In genomic region chr10:127616261-127616679, GRCm38 (mm10) we compare ENCODE assay signal across 8 mouse cellular contexts. TPM values are rescaled to one million over a fixed set of nuclear protein-coding genes. Genes with fewer than 3 reads are reported as not detected.
DNase-seq lines count a peak whose midpoint lies in the region; ATAC-seq and TF ChIP-seq lines count a peak whose summit lies in the region.

No protein-coding gene starts in this region.

- H3K9ac ChIP-seq in intestine, embryonic 15.5 days, result no peak overlapping the region
- H3K9ac ChIP-seq in neural tube, embryonic 12.5 days, result no peak overlapping the region

- peak overlapping the region; percentile 19; the same call in 1 of the 2 replicates for H3K4me2 ChIP-seq in intestine, embryonic 15.5 days (replicated peaks)
- peak overlapping the region; percentile 18; the same call in 1 of the 2 replicates for H3K4me2 ChIP-seq in neural tube, embryonic 12.5 days (replicated peaks)

- H3K27me3 ChIP-seq in intestine, embryonic 15.5 days (replicated peaks), result no peaks in the 10 kb centered on the region
- H3K27me3 ChIP-seq in neural tube, embryonic 12.5 days (replicated peaks), result no peaks in the 10 kb centered on the region

- H3K27ac ChIP-seq in layer of hippocampus, adult 2 months, result peak overlapping the region; percentile 99
- peak overlapping the region; percentile 76 for H3K27ac ChIP-seq in intestine, embryonic 15.5 days
- H3K27ac ChIP-seq in neural tube, embryonic 12.5 days, result no peak overlapping the region

- WGBS in intestine, embryonic 15.5 days, result 56% methylated on average over 7 of the region's 7 CpGs
- 40% methylated on average over 7 of the region's 7 CpGs for WGBS in neural tube, embryonic 12.5 days

- no peak for TF ChIP-seq CTCF in layer of hippocampus, adult 2 months (conservative IDR thresholded peaks at IDR 0.05)

- H3K4me3 ChIP-seq in layer of hippocampus, adult 2 months, result no peak overlapping the region
- no peak overlapping the region for H3K4me3 ChIP-seq in intestine, embryonic 15.5 days (replicated peaks)
- H3K4me3 ChIP-seq in neural tube, embryonic 12.5 days, result no peak overlapping the region

- peaks cover 78% of the 10 kb centered on the region for H3K4me1 ChIP-seq in intestine, embryonic 15.5 days (replicated peaks)
- H3K4me1 ChIP-seq in neural tube, embryonic 12.5 days, result peaks cover 60% of the 10 kb centered on the region

- peaks cover 9% of the 10 kb centered on the region for H3K36me3 ChIP-seq in intestine, embryonic 15.5 days
- peaks cover 14% of the 10 kb centered on the region for H3K36me3 ChIP-seq in neural tube, embryonic 12.5 days

- DNase-seq in adrenal gland, postnatal 10 days, result peak; percentile 65
- no peak for DNase-seq in adrenal gland, adult 8-10 months
- no peak for DNase-seq in layer of hippocampus, adult 2 months (ENCODE audit: low spot score in 2 of 2)
- no peak for DNase-seq in layer of hippocampus, adult 11-12 months (ENCODE audit: low spot score)
- no peak for DNase-seq in spleen, postnatal 4 days (ENCODE audit: low spot score in 2 of 2)
- no peak for DNase-seq in urinary bladder, postnatal 4 days (ENCODE audit: low spot score in 2 of 2)

- H3K9me3 ChIP-seq in intestine, embryonic 15.5 days, result no peaks in the 10 kb centered on the region
- no peaks in the 10 kb centered on the region for H3K9me3 ChIP-seq in neural tube, embryonic 12.5 days

- ATAC-seq in intestine, embryonic 15.5 days, result no peak
- ATAC-seq in neural tube, embryonic 12.5 days (ENCODE audit: low FRiP score, low read depth), result no peak

RNA-seq across cellular contexts. Expression of gene Lrp1, which starts 4.7 kb away (rescaled TPM):
- 100 to 1,000 TPM; 170 to 208 TPM for total RNA-seq in adrenal gland, postnatal 10 days (2021)
- 100 to 1,000 TPM; 212 to 271 (median 242) TPM for total RNA-seq in adrenal gland, adult 8-10 months (2022)
- total RNA-seq in layer of hippocampus, adult 2 months (2021), result 100 to 1,000 TPM; 288 to 310 TPM
- polyA plus RNA-seq in intestine, embryonic 15.5 days (2015; fragmentation: Nextera tagmentation; extraction: Ambion mirVana), result 67.2 and 77.1 TPM in 2 replicates
- polyA plus RNA-seq in neural tube, embryonic 12.5 days (2016; fragmentation: Nextera tagmentation; extraction: Ambion mirVana), result 85.7 and 96.0 TPM in 2 replicates

RNA-seq across cellular contexts. Expression of gene Stat6, which starts 26.5 kb away (rescaled TPM):
- total RNA-seq in adrenal gland, postnatal 10 days (2021), result 10 to 100 TPM; 64.7 to 67.8 TPM
- 100 to 1,000 TPM in 3 of 4 experiments, 10 to 100 TPM in 1; 96.7 to 113 (median 107) TPM for total RNA-seq in adrenal gland, adult 8-10 months (2022)
- 1 to 10 TPM; 6.4 to 6.7 TPM for total RNA-seq in layer of hippocampus, adult 2 months (2021)
- 37.7 and 39.9 TPM in 2 replicates for polyA plus RNA-seq in intestine, embryonic 15.5 days (2015; fragmentation: Nextera tagmentation; extraction: Ambion mirVana)
- 7.2 and 7.5 TPM in 2 replicates for polyA plus RNA-seq in neural tube, embryonic 12.5 days (2016; fragmentation: Nextera tagmentation; extraction: Ambion mirVana)

RNA-seq across cellular contexts. Expression of gene Nemp1, which starts 50.4 kb away (rescaled TPM):
- total RNA-seq in adrenal gland, postnatal 10 days (2021), result 1 to 10 TPM; 7.8 to 9.4 TPM
- 10 to 100 TPM in 2 of 4 experiments, 1 to 10 TPM in 2; 6.3 to 10.6 (median 9.6) TPM for total RNA-seq in adrenal gland, adult 8-10 months (2022)
- total RNA-seq in layer of hippocampus, adult 2 months (2021), result 1 to 10 TPM; 5.8 to 6.8 TPM
- 5.7 and 6.9 TPM in 2 replicates for polyA plus RNA-seq in intestine, embryonic 15.5 days (2015; fragmentation: Nextera tagmentation; extraction: Ambion mirVana)
- 7.2 and 8.0 TPM in 2 replicates for polyA plus RNA-seq in neural tube, embryonic 12.5 days (2016; fragmentation: Nextera tagmentation; extraction: Ambion mirVana)

RNA-seq across cellular contexts. Expression of gene Nab2, which starts 52.1 kb away (rescaled TPM):
- 10 to 100 TPM; 19.0 to 24.8 TPM for total RNA-seq in adrenal gland, postnatal 10 days (2021)
- total RNA-seq in adrenal gland, adult 8-10 months (2022), result 10 to 100 TPM; 20.0 to 33.6 (median 26.8) TPM
- total RNA-seq in layer of hippocampus, adult 2 months (2021), result 10 to 100 TPM; 44.0 to 44.4 TPM
- polyA plus RNA-seq in intestine, embryonic 15.5 days (2015; fragmentation: Nextera tagmentation; extraction: Ambion mirVana), result 8.3 and 8.7 TPM in 2 replicates
- polyA plus RNA-seq in neural tube, embryonic 12.5 days (2016; fragmentation: Nextera tagmentation; extraction: Ambion mirVana), result 5.6 and 6.9 TPM in 2 replicates

Comparison
In these comparisons a context has a peak if more than half of its experiments do, and no peak if none do; other contexts are left out.
1. RNA of gene Stat6, which starts 26.5 kb away (total RNA-seq): 96.7 to 113 TPM in adrenal gland, adult 8-10 months and 64.7 to 67.8 TPM in adrenal gland, postnatal 10 days; 6.4 to 6.7 TPM in layer of hippocampus, adult 2 months; every median in the first group is over 4 times any median in the second.